Mouse (Mus musculus) heart, embryonic 10.5 days (tissue): Measurements from ENCODE around the gene Slc37a4. TPM values are rescaled to one million over a fixed set of nuclear protein-coding genes. Genes with fewer than 3 reads are reported as not detected.
"Not testable (repeated sequence)": the region's sequence is repeated elsewhere in the genome, so short reads cannot be mapped to it uniquely, and the experiment has no call there.

Experiments used
- DNase-seq: peaks from one replicate; pipeline ENCODE4 v3.0.0-alpha.2; 2017; ENCODE audit warnings: low spot score
- H3K27ac ChIP-seq: fragments of 300-500 bp; sonication (generic); 2 replicates; pipeline ENCODE4 v1.5.1; 2016; ENCODE audit warnings: mild to moderate bottlenecking
- H3K27me3 ChIP-seq: fragments of 300-500 bp; sonication (generic); 2 replicates; pipeline ENCODE4 v1.6.1; 2016; ENCODE audit warnings: mild to moderate bottlenecking; ENCODE audit not compliant: poor library complexity, insufficient read depth, severe bottlenecking
- H3K36me3 ChIP-seq: fragments of 300-500 bp; sonication (generic); 2 replicates; pipeline ENCODE4 v1.6.1; 2016; ENCODE audit warnings: mild to moderate bottlenecking, moderate library complexity
- H3K4me1 ChIP-seq: fragments of 300-500 bp; sonication (generic); 2 replicates; pipeline ENCODE4 v1.6.1; 2016; ENCODE audit warnings: mild to moderate bottlenecking
- H3K4me3 ChIP-seq: fragments of 300-500 bp; sonication (generic); 2 replicates; pipeline ENCODE4 v1.5.1; 2016; ENCODE audit warnings: mild to moderate bottlenecking, moderate library complexity
- H3K9me3 ChIP-seq: fragments of 300-500 bp; sonication (generic); 2 replicates; pipeline ENCODE4 v1.6.1; 2016; ENCODE audit warnings: mild to moderate bottlenecking, moderate library complexity
- WGBS: fragments of 180-500 bp; shearing (Covaris S2); methylation state at CpG from one replicate; pipeline ENCODE4 v1.1.7; 2016; 5-methylcytosine and 5-hydroxymethylcytosine counted together
- polyA plus RNA-seq: library from polyadenylated mRNA; unstranded; fragments of >200 nt; fragmentation: Nextera tagmentation; extraction: Ambion mirVana; gene quantifications from 2 replicates; pipeline ENCODE4 v1.2.1, GENCODE M21; 2016

The Slc37a4 gene
- polyA plus RNA-seq, 1 experiment from 2014 or later, result 25.3 TPM

DNA sequence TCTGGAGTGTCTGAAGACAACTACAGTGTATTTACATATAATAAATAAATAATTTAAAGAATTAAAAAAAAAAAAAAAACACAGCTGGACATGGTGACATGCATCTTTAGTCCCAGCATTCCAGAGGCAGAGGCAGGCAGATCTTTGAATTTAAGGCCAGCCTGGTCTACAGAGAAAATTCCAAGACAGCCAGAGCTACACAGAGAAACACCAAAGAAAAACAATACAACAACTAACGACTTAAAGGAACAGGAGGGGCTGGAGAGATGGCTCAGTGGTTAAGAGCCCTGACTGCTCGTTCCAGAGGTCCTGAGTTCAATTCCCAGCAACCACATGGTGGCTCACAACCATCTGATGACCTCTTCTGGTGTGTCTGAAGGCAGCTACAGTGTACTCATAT is 19.3 kb upstream of the Slc37a4 start:
- WGBS, result 86% methylated on average over 2 of the region's 2 CpGs
- Histone ChIP-seq H3K4me1 (peaks cover 20% of the 10 kb centered on the region), H3K36me3 (peaks cover 20% of the 10 kb centered on the region)
- not testable (repeated sequence) for H3K27me3 ChIP-seq, H3K9me3 ChIP-seq, H3K27ac ChIP-seq, DNase-seq, H3K4me3 ChIP-seq

DNA sequence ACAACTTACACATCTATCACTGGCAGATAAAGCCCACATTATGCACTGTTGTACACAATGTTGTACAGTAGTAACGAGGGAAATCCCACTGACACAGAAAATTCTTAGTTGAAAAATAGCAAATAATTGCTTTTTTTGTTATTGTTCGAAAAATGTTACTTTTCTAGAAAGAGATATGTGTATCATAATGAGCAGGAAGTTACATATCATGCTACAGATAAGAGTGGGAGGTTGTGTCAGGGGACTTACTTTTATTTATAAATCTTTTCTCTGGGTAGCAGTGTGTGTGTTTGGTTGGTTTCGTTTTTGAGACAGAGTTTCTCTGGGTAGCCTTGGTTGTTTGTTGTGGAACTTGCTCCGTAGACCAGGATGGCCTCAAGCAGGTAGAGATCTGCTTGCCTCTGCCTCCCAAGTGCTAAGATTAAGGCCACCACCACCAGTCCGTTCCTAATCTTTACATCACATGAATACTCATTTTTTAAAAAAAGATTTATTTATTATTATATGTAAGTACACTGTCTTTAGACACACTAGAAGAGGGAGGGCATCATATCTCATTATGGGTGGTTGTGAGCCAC is 18.4 kb upstream of the Slc37a4 start:
- peak overlapping the region; percentile 92; the same call in 1 of the 2 replicates for H3K27ac ChIP-seq
- H3K4me1 ChIP-seq, result peaks cover 20% of the 10 kb centered on the region
- WGBS, result 82% methylated on average over 5 of the region's 5 CpGs
- H3K36me3 ChIP-seq, result peaks cover 29% of the 10 kb centered on the region
- no peaks in the 10 kb centered on the region for H3K27me3 ChIP-seq
- DNase-seq, result no peak
- H3K4me3 ChIP-seq, result peak overlapping the region; percentile 84
- H3K9me3 ChIP-seq, result no peaks in the 10 kb centered on the region

GRCm38 (mm10) chr9:44379054-44379834 is 17.4 kb upstream of the Slc37a4 start, which contains the start of gene Hyou1:
Gene Hyou1, plus strand, starts transcription at chr9:44379490.
- Histone ChIP-seq H3K27ac (peak within 1 kb of the TSS; percentile 92), H3K4me1 (peaks cover 20% of the 10 kb centered on the region), H3K36me3 (peaks cover 39% of the 10 kb centered on the region), H3K4me3 (peak within 1 kb of the TSS; percentile 84), H3K27me3 (no peaks in the 10 kb centered on the region), H3K9me3 (no peaks in the 10 kb centered on the region)
- under 1% methylated on average over 79 of the region's 83 CpGs for WGBS
- peak; percentile 100 for DNase-seq

GRCm38 (mm10) chr9:44379862-44380261 is 16.8 kb upstream of the Slc37a4 start:
- H3K9me3 ChIP-seq, result no peaks in the 10 kb centered on the region
- peak overlapping the region; percentile 92 for H3K27ac ChIP-seq
- peaks cover 20% of the 10 kb centered on the region for H3K4me1 ChIP-seq
- H3K27me3 ChIP-seq, result no peaks in the 10 kb centered on the region
- WGBS, result 7% methylated on average over 15 of the region's 15 CpGs
- peaks cover 46% of the 10 kb centered on the region for H3K36me3 ChIP-seq
- DNase-seq, result no peak
- H3K4me3 ChIP-seq, result peak overlapping the region; percentile 84

DNA sequence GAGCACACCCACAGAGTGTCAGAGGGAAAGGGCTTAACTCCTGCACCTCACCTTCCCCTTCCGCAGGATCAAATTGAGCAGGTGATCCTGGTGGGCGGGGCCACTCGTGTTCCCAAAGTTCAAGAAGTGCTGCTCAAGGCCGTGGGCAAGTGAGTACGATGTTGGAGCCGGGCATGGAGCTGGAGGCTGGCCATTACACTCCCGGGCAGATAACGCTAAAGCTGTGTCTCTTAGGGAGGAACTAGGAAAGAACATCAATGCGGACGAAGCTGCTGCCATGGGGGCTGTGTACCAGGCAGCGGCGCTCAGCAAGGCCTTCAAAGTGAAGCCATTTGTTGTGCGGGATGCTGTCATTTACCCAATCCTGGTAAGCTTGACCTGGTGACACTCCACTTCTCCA is 12.1 kb upstream of the Slc37a4 start:
- DNase-seq, result no peak
- peaks cover 93% of the 10 kb centered on the region for H3K36me3 ChIP-seq
- no peaks in the 10 kb centered on the region for H3K27me3 ChIP-seq
- H3K4me1 ChIP-seq, result peaks cover 11% of the 10 kb centered on the region
- no peak overlapping the region for H3K27ac ChIP-seq
- WGBS, result 90% methylated on average over 13 of the region's 13 CpGs
- H3K4me3 ChIP-seq, result no peak overlapping the region
- no peaks in the 10 kb centered on the region for H3K9me3 ChIP-seq

DNA sequence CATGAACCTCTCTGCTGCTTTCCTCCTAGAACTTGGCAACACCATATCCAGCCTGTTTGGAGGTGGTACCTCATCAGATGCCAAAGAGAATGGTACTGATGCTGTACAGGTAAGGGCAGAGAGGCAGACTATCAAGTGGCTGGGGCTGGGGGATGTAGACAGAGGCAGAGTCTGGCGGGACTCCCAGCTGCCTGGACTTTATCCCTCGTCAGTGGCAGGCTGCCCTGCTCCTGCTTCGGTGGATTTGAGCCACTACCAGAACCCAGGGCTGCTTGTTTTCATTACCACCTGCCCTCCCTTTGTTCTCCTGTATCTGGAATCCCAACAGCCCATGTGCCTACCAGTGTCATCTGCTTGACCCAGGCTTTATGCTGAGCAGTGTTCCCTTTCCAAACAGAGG is 9.4 kb upstream of the Slc37a4 start:
- no peaks in the 10 kb centered on the region for H3K27me3 ChIP-seq
- H3K36me3 ChIP-seq, result peaks cover 99% of the 10 kb centered on the region
- WGBS, result 75% methylated on average over 3 of the region's 3 CpGs
- no peak overlapping the region for H3K4me3 ChIP-seq
- H3K9me3 ChIP-seq, result no peaks in the 10 kb centered on the region
- H3K4me1 ChIP-seq, result no peaks in the 10 kb centered on the region
- H3K27ac ChIP-seq, result no peak overlapping the region
- DNase-seq, result no peak

GRCm38 (mm10) chr9:44389273-44389672 is 7.4 kb upstream of the Slc37a4 start:
- 61% methylated on average over 8 of the region's 8 CpGs for WGBS

DNA sequence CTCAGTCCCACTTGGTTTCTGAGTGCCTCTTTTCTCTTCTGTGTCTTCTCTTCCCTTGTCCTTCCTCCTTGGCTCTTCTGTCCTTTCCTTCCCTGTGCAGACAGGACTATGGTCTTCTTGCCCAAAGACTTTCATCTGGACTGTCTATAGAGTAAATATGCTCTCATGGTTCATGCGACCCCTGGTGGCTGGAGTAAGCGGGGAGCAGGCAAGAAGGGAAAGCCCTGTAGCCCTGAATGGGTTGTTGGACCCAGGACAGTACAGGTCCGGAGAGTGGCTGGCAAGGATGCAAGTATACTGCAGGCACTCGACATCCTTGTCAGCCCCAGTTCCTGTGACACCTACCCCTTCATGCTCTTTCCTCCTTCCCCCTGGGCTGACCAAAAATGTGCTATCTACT is 5.2 kb upstream of the Slc37a4 start:
- H3K9me3 ChIP-seq, result no peaks in the 10 kb centered on the region
- H3K4me3 ChIP-seq, result no peak overlapping the region
- peaks cover 65% of the 10 kb centered on the region for H3K36me3 ChIP-seq
- H3K4me1 ChIP-seq, result peaks cover 5% of the 10 kb centered on the region
- no peak overlapping the region for H3K27ac ChIP-seq
- DNase-seq, result no peak
- H3K27me3 ChIP-seq, result no peaks in the 10 kb centered on the region
- 37% methylated on average over 4 of the region's 4 CpGs for WGBS

More at GRCm38 (mm10) chr9:44389273-44389672, 7.4 kb upstream of the Slc37a4 start:
- no peak overlapping the region for H3K27ac ChIP-seq
- no peak overlapping the region for H3K4me3 ChIP-seq
- H3K9me3 ChIP-seq, result no peaks in the 10 kb centered on the region
- H3K36me3 ChIP-seq, result peaks cover 87% of the 10 kb centered on the region
- H3K27me3 ChIP-seq, result no peaks in the 10 kb centered on the region
- DNase-seq, result no peak
- no peaks in the 10 kb centered on the region for H3K4me1 ChIP-seq

GRCm38 (mm10) chr9:44398087-44398486 is 1.4 kb downstream of the Slc37a4 start:
- Histone ChIP-seq H3K4me1 (peaks cover 24% of the 10 kb centered on the region), H3K27ac (peak overlapping the region; percentile 94; the same call in 1 of the 2 replicates), H3K36me3 (peaks cover 42% of the 10 kb centered on the region), H3K9me3 (no peaks in the 10 kb centered on the region), H3K4me3 (peak overlapping the region; percentile 83), H3K27me3 (no peaks in the 10 kb centered on the region)
- DNase-seq, result no peak
- 28% methylated on average over 4 of the region's 4 CpGs for WGBS

DNA sequence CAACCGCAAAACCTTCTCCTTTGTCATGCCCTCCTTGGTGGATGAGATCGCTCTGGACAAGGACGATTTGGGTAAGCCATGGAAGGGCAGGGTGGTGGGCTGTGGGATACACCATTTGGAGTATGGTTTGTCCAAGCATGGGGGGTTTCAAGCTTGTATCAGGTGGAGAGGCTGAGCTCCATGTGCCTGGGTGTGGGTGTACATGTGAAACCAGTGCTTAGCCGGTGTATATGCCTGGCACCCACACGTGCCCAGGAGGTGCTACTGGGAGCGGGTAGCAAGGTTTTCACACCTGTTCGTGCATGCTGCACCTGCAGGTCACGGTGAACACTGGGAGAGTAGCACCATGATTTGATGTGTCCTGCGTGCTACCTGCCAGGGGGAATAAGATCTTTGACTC is 1.9 kb downstream of the Slc37a4 start:
- Histone ChIP-seq H3K27ac (no peak overlapping the region), H3K4me1 (peaks cover 24% of the 10 kb centered on the region), H3K27me3 (no peaks in the 10 kb centered on the region), H3K4me3 (peak overlapping the region; percentile 83; the same call in 1 of the 2 replicates), H3K36me3 (peaks cover 46% of the 10 kb centered on the region), H3K9me3 (no peaks in the 10 kb centered on the region)
- DNase-seq, result no peak
- 82% methylated on average over 9 of the region's 9 CpGs for WGBS

GRCm38 (mm10) chr9:44399114-44399794 is 2.6 kb downstream of the Slc37a4 start:
- H3K4me1 ChIP-seq, result peaks cover 24% of the 10 kb centered on the region
- H3K9me3 ChIP-seq, result no peaks in the 10 kb centered on the region
- H3K27ac ChIP-seq, result no peak overlapping the region
- DNase-seq, result no peak
- no peak overlapping the region for H3K4me3 ChIP-seq
- H3K27me3 ChIP-seq, result no peaks in the 10 kb centered on the region
- H3K36me3 ChIP-seq, result peaks cover 53% of the 10 kb centered on the region
- WGBS, result 78% methylated on average over 13 of the region's 13 CpGs

- no peaks in the 10 kb centered on the region for H3K9me3 ChIP-seq
- H3K27me3 ChIP-seq, result no peaks in the 10 kb centered on the region
- H3K27ac ChIP-seq, result no peak overlapping the region
- peaks cover 24% of the 10 kb centered on the region for H3K4me1 ChIP-seq
- no peak overlapping the region for H3K4me3 ChIP-seq
- H3K36me3 ChIP-seq, result peaks cover 58% of the 10 kb centered on the region
- no peak for DNase-seq
- 89% methylated on average over 6 of the region's 6 CpGs for WGBS
Observed at GRCm38 (mm10) chr9:44399795-44400114, 3.1 kb downstream of the Slc37a4 start.

GRCm38 (mm10) chr9:44401081-44401480 is 4.4 kb downstream of the Slc37a4 start:
- H3K9me3 ChIP-seq, result no peaks in the 10 kb centered on the region
- H3K27me3 ChIP-seq, result no peaks in the 10 kb centered on the region
- H3K27ac ChIP-seq, result no peak overlapping the region
- 75% methylated on average over 4 of the region's 4 CpGs for WGBS
- peaks cover 22% of the 10 kb centered on the region for H3K4me1 ChIP-seq
- no peak overlapping the region for H3K4me3 ChIP-seq
- peaks cover 67% of the 10 kb centered on the region for H3K36me3 ChIP-seq
- no peak for DNase-seq
